Mouse (Mus musculus) hindbrain, postnatal 0 days (tissue): ENCODE results near the gene Slc11a1. TPM values are rescaled to one million over a fixed set of nuclear protein-coding genes. Genes with fewer than 3 reads are reported as not detected.

ENCODE experiments used
- ATAC-seq: fragments of 200-750 bp; cut with Nextera tagmentation; 2 replicates; pipeline ENCODE4 v1.8.0; 2017; ENCODE audit warnings: mild to moderate bottlenecking, moderate TSS enrichment, moderate library complexity
- DNase-seq: peaks from one replicate; pipeline ENCODE4 v3.0.0-alpha.2; 2015; ENCODE audit warnings: low spot score
- H3K27ac ChIP-seq: fragments of 300-500 bp; sonication (generic); 2 replicates; pipeline ENCODE4 v1.5.1; 2014; ENCODE audit warnings: mild to moderate bottlenecking
- H3K27me3 ChIP-seq: fragments of 300-500 bp; sonication (generic); 2 replicates; pipeline ENCODE4 v1.6.1; 2014; ENCODE audit warnings: low read length, mixed read lengths; ENCODE audit not compliant: insufficient read depth
- H3K36me3 ChIP-seq: fragments of 300-500 bp; sonication (generic); 2 replicates; pipeline ENCODE4 v1.6.1; 2014; ENCODE audit warnings: low read length, mixed read lengths; ENCODE audit not compliant: insufficient read depth
- H3K4me1 ChIP-seq: fragments of 300-500 bp; sonication (generic); 2 replicates; pipeline ENCODE4 v1.6.1; 2014; ENCODE audit warnings: antibody characterized with exemption, low read length, mixed read lengths; ENCODE audit not compliant: insufficient read depth
- H3K4me2 ChIP-seq: fragments of 300-500 bp; sonication (generic); 2 replicates; pipeline ENCODE4 v1.6.1; 2014; ENCODE audit warnings: low read depth, mild to moderate bottlenecking, low read length, moderate library complexity, mixed read lengths
- H3K4me3 ChIP-seq: fragments of 300-500 bp; sonication (generic); 2 replicates; pipeline ENCODE4 v1.5.1; 2014; ENCODE audit warnings: low read length
- H3K9ac ChIP-seq: fragments of 300-500 bp; sonication (generic); replicated peaks from 2 replicates; pipeline ENCODE4 v1.6.1; 2014; ENCODE audit warnings: mild to moderate bottlenecking, low read length, moderate library complexity, mixed read lengths
- H3K9me3 ChIP-seq: fragments of 300-500 bp; sonication (generic); 2 replicates; pipeline ENCODE4 v1.6.1; 2016; ENCODE audit warnings: low read length, mixed read lengths
- CTCF ChIP-seq: IDR thresholded peaks from 2 replicates; pipeline ENCODE4 v1.5.1; 2016; ENCODE audit warnings: antibody characterized with exemption, control low read depth, low read depth
- WGBS: fragments of 180-500 bp; shearing (Covaris S2); extraction: QIAGEN DNeasy Blood & Tissue Kit; methylation state at CpG from one replicate; pipeline ENCODE4 v1.1.7; 2014; 5-methylcytosine and 5-hydroxymethylcytosine counted together
- polyA plus RNA-seq: library from polyadenylated mRNA; unstranded; fragments of >200 nt; fragmentation: Nextera tagmentation; extraction: Ambion mirVana; gene quantifications from 2 replicates; pipeline ENCODE4 v1.2.1, GENCODE M21; 2015
- total RNA-seq: library from RNA; depleted of rRNA; stranded (reverse); fragments of >200 nt; gene quantifications from 2 replicates; pipeline ENCODE4 v1.2.3, GENCODE M21; 2014

Slc11a1 gene
- total and polyA plus RNA-seq, 2 experiments from 2014 or later, result 2.9 to 10.6 TPM

DNA sequence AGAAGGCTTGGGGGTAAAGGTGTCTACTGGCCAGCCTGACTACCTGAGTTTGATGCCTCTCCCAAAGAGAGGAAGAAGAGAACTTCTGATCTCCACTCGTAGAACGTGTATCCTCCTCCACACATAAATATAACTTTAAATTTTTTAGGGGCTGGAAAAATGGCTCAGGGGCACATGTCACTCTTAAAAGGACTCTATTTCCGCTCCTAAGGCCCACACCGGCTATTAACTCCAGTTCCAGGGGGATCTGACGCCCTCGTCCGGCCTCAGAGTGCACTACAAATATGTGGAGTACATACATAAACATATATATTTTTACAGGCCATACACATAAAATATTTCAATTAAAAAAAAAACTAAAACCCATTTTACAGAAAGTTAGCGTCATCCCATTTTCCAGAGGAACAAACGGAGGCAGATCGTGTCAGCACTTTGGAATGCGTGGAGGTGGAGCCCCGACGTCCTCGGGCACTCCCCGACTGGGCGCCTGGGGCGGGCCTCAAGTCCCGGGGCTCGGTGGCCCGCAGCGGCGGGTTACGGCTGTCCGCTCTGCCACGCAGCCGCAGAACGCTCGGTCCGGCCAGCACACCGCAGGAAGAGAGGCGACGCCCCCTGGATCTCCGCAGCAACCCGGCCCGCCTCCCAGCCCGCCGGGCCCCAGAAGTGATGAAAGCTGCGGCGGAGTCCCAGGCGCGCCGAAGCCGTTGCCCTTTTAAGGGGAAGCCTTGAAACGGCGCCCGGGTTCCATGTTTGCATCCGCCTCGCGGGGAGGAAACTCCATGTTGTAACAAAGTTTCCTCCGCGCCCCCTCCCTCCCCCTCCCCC lies 16.1 kb downstream of the Slc11a1 start, which contains the start of gene Ctdsp1:
TSS of gene Ctdsp1 (plus strand) at position 586 of the 825 bp plus-strand sequence.
- Histone ChIP-seq H3K4me2 (peak within 1 kb of the TSS; percentile 93), H3K4me1 (peaks cover 4% of the 10 kb centered on the region; the same call in 1 of the 2 replicates), H3K4me3 (peak within 1 kb of the TSS; percentile 96), H3K9ac (peak within 1 kb of the TSS; percentile 84), H3K27me3 (no peaks in the 10 kb centered on the region), H3K9me3 (no peaks in the 10 kb centered on the region), H3K36me3 (peaks cover 6% of the 10 kb centered on the region; the same call in 1 of the 2 replicates), H3K27ac (peak within 1 kb of the TSS; percentile 91)
- peak; percentile 80 for ATAC-seq
- DNase-seq, result peak; percentile 98
- no peak for TF ChIP-seq CTCF
- WGBS, result 3% methylated on average over 46 of the region's 51 CpGs

- TF ChIP-seq CTCF, result no peak
- WGBS, result under 1% methylated on average over 56 of the region's 63 CpGs
- no peaks in the 10 kb centered on the region for H3K27me3 ChIP-seq
- H3K4me1 ChIP-seq, result peaks cover 4% of the 10 kb centered on the region; the same call in 1 of the 2 replicates
- H3K27ac ChIP-seq, result peak overlapping the region; percentile 91
- peak overlapping the region; percentile 96 for H3K4me3 ChIP-seq
- no peaks in the 10 kb centered on the region for H3K9me3 ChIP-seq
- H3K4me2 ChIP-seq, result peak overlapping the region; percentile 93
- H3K36me3 ChIP-seq, result peaks cover 6% of the 10 kb centered on the region; the same call in 1 of the 2 replicates
- peak; percentile 52 for ATAC-seq
- peak overlapping the region; percentile 84 for H3K9ac ChIP-seq
- DNase-seq, result peak; percentile 48
Observed at GRCm38 (mm10) chr1:74391844-74392441, 16.9 kb downstream of the Slc11a1 start.

GRCm38 (mm10) chr1:74392446-74392994 lies 17.5 kb downstream of the Slc11a1 start:
- peak overlapping the region; percentile 93 for H3K4me2 ChIP-seq
- DNase-seq (no peak), ATAC-seq (peak; percentile 15; the same call in 1 of the 2 replicates)
- peaks cover 6% of the 10 kb centered on the region; the same call in 1 of the 2 replicates for H3K36me3 ChIP-seq
- H3K9ac ChIP-seq, result peak overlapping the region; percentile 84
- TF ChIP-seq CTCF, result no peak
- H3K9me3 ChIP-seq, result no peaks in the 10 kb centered on the region
- peak overlapping the region; percentile 91; the same call in 1 of the 2 replicates for H3K27ac ChIP-seq
- H3K4me3 ChIP-seq, result peak overlapping the region; percentile 96
- under 1% methylated on average over 16 of the region's 16 CpGs for WGBS
- H3K4me1 ChIP-seq, result peaks cover 4% of the 10 kb centered on the region; the same call in 1 of the 2 replicates
- H3K27me3 ChIP-seq, result no peaks in the 10 kb centered on the region

DNA sequence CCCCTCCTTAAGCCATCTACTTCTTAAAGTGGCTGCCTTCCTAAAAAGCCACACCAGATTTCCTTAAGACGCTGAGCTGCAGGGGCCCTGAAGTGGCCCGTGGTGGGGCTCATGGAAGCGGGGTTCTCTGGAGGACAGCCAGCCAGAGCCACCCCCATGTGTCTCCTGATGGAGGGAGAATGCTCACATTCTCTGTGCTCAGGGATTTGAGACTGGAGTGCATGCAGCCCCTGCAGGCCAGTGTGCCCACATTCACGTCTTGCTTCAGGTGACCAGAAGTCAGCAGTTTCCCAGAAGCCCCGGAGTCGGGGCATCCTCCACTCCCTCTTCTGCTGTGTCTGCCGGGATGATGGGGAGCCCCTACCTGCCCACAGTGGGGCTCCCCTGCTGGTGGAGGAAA lies 18.0 kb downstream of the Slc11a1 start:
- ATAC-seq, result no peak
- peaks cover 4% of the 10 kb centered on the region; the same call in 1 of the 2 replicates for H3K4me1 ChIP-seq
- peak overlapping the region; percentile 96 for H3K4me3 ChIP-seq
- H3K36me3 ChIP-seq, result peaks cover 6% of the 10 kb centered on the region; the same call in 1 of the 2 replicates
- peak overlapping the region; percentile 93 for H3K4me2 ChIP-seq
- no peaks in the 10 kb centered on the region for H3K9me3 ChIP-seq
- WGBS, result 44% methylated on average over 7 of the region's 7 CpGs
- DNase-seq, result no peak
- H3K9ac ChIP-seq, result peak overlapping the region; percentile 84; the same call in 1 of the 2 replicates
- H3K27me3 ChIP-seq, result no peaks in the 10 kb centered on the region
- TF ChIP-seq CTCF, result 0 out of 2 replicates have a peak, but pooled peaks have one; percentile 12
- H3K27ac ChIP-seq, result no peak overlapping the region

DNA sequence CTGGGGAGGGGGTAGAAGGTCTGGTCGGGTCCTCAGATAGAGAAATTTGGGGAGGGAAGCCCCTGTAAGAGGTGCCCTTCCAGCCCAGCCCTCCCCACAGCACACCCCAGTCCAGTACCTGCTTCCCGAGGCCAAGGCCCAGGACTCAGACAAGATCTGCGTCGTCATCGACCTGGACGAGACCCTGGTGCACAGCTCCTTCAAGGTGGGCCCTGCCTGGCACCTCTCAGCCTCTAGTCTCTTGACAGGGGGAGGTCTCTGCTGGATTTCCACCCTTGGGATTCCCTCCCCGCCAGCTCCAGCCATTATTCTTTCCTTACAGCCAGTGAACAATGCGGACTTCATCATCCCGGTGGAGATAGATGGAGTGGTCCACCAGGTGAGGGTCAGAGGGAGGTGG lies 18.7 kb downstream of the Slc11a1 start:
- peaks cover 4% of the 10 kb centered on the region; the same call in 1 of the 2 replicates for H3K4me1 ChIP-seq
- no peak for DNase-seq
- 86% methylated on average over 9 of the region's 9 CpGs for WGBS
- no peak overlapping the region for H3K9ac ChIP-seq
- no peak overlapping the region for H3K4me3 ChIP-seq
- H3K27me3 ChIP-seq, result no peaks in the 10 kb centered on the region
- H3K36me3 ChIP-seq, result peaks cover 6% of the 10 kb centered on the region; the same call in 1 of the 2 replicates
- no peak for TF ChIP-seq CTCF
- no peak for ATAC-seq
- H3K4me2 ChIP-seq, result no peak overlapping the region
- H3K9me3 ChIP-seq, result no peaks in the 10 kb centered on the region
- H3K27ac ChIP-seq, result no peak overlapping the region

DNA sequence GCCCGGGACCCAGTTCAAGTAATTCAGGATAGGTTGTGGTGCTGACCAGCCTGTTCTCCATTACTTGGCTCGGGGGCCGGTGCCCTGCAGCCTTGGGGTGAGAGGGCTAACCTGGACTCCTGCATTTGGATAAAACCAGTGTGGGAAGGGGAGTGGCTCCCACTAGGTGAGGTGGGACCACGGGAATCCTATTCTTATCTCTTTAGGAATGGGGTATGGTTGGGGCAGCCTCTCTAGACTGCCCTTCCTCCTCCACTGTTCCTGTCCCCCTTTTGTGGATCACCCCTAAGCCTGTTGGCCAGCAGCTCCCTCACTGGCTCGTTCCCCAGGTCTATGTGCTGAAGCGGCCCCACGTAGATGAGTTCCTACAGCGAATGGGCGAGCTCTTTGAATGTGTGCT lies 19.3 kb downstream of the Slc11a1 start:
- H3K4me1 ChIP-seq, result peaks cover 4% of the 10 kb centered on the region; the same call in 1 of the 2 replicates
- H3K9ac ChIP-seq, result no peak overlapping the region
- no peak overlapping the region for H3K4me2 ChIP-seq
- H3K9me3 ChIP-seq, result no peaks in the 10 kb centered on the region
- WGBS, result 90% methylated on average over 9 of the region's 9 CpGs
- no peak for DNase-seq
- no peak for ATAC-seq
- peaks cover 6% of the 10 kb centered on the region; the same call in 1 of the 2 replicates for H3K36me3 ChIP-seq
- no peak for TF ChIP-seq CTCF
- H3K27me3 ChIP-seq, result no peaks in the 10 kb centered on the region
- H3K4me3 ChIP-seq, result no peak overlapping the region
- H3K27ac ChIP-seq, result no peak overlapping the region
